Mouse (Mus musculus) gastrocnemius, postnatal 36 days (tissue): ENCODE measurements around the gene Gng8. TPM values are rescaled to one million over a fixed set of nuclear protein-coding genes. Genes with fewer than 3 reads are reported as not detected.

Experiments used
- total RNA-seq, 2 experiments: library from RNA; stranded (reverse); gene quantifications; 2 replicates each; pipeline ENCODE4 v1.2.3; 2021

Gene Gng8
- total RNA-seq, 2 experiments from 2014 or later: 0.54 TPM; not detected in 1

Other genes starting within 250 kb of the Gng8 start
- not detected for gene Ceacam15, start 216.1 kb upstream of the Gng8 start, total RNA-seq
- not detected for gene Ceacam9, start 169.9 kb upstream of the Gng8 start, total RNA-seq
- gene Ap2s1, start 153.4 kb upstream of the Gng8 start, total RNA-seq: 10 to 100 TPM; 48.5 to 50.9 TPM
- 10 to 100 TPM; 15.2 to 18.6 TPM for gene Slc1a5, start 110.4 kb upstream of the Gng8 start, total RNA-seq
- gene Strn4, start 75.9 kb upstream of the Gng8 start, total RNA-seq: 10 to 100 TPM; 13.9 to 14.7 TPM
- 10 to 100 TPM; 45.3 to 50.1 TPM for gene Fkrp, start 75.1 kb upstream of the Gng8 start, total RNA-seq
- gene Prkd2, start 48.9 kb upstream of the Gng8 start, total RNA-seq: 1 to 10 TPM; 5.1 to 6.5 TPM
- 1 to 10 TPM; 2.0 TPM for gene Dact3, start 16.5 kb upstream of the Gng8 start, total RNA-seq
- 1 to 10 TPM; 1.1 to 1.2 TPM for gene Ptgir, start 14.7 kb downstream of the Gng8 start, total RNA-seq
- 100 to 1,000 TPM; 297 to 327 TPM for gene Calm3, start 32.3 kb downstream of the Gng8 start, total RNA-seq
- 1 to 10 TPM; 1.5 to 2.2 TPM for gene Pnmal2, start 52.9 kb downstream of the Gng8 start, total RNA-seq
- gene Pnmal1, start 67.9 kb downstream of the Gng8 start, total RNA-seq: not detected
- gene Gm42372, start 91.3 kb downstream of the Gng8 start, total RNA-seq: not detected
- 1 to 10 TPM; 1.6 to 2.1 TPM for gene Ccdc8, start 100.9 kb downstream of the Gng8 start, total RNA-seq
- 10 to 100 TPM; 62.4 to 62.7 TPM for gene Ppp5c, start 136.1 kb downstream of the Gng8 start, total RNA-seq
- gene Hif3a, start 170.6 kb downstream of the Gng8 start, total RNA-seq: 1 to 10 TPM; 1.2 to 1.3 TPM
- gene Psg16, start 182.3 kb downstream of the Gng8 start, total RNA-seq: under 1 TPM; 0.07 to 0.13 TPM